Mouse (Mus musculus): ENCODE measurements at regions not wholly inside any gene's neighbourhood (a gene's known extent, or its start where the extent isn't known, plus 50 kb on each side); places are given as distances from the start of the nearest gene placed in this dataset.

- TF ChIP-seq CTCF (IDR thresholded peaks at IDR 0.05; ENCODE audit: low read depth) (no peak), EP300 (IDR thresholded peaks at IDR 0.05; ENCODE audit: low read depth) (no peak)
Measured at GRCm38 (mm10) chr8:36308056-36308455, 542.5 kb downstream of the Gm19410 start.

All from heart, postnatal 0 days (tissue).